Mouse (Mus musculus): ENCODE data around the gene March2. TPM values are rescaled to one million over a fixed set of nuclear protein-coding genes. Genes with fewer than 3 reads are reported as not detected.

March2 gene
- polyA plus RNA-seq (2012; rRNA removed), result 124 and 134 TPM in 2 replicates

DNA sequence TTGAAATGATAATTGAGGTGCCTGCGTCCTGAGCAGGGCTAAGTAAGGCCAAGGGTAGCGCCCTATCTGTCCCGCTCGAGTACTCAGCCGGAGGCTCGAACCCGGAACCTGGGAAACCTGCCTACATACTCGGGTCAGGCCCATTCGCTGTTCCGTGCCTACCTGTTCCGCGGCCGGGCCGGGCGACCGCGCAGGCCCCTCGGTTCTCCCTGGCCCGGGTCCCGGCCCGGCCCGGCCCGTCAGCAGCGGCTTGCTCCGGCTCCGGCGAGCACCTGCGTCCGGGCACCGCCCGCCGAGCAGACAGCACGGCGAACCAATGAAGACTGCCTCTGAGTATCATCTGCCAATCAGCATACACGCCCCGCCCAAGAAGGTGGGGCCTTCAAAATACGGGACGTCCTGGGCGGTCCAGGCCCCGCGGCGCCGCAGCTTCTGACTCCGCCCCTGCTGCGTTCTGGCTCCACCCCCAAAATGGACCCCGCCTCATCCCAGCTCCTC, at the start of gene March2:
Gene March2 (minus strand): TSS at position 287 of the 498 bp plus-strand sequence.

DNA sequence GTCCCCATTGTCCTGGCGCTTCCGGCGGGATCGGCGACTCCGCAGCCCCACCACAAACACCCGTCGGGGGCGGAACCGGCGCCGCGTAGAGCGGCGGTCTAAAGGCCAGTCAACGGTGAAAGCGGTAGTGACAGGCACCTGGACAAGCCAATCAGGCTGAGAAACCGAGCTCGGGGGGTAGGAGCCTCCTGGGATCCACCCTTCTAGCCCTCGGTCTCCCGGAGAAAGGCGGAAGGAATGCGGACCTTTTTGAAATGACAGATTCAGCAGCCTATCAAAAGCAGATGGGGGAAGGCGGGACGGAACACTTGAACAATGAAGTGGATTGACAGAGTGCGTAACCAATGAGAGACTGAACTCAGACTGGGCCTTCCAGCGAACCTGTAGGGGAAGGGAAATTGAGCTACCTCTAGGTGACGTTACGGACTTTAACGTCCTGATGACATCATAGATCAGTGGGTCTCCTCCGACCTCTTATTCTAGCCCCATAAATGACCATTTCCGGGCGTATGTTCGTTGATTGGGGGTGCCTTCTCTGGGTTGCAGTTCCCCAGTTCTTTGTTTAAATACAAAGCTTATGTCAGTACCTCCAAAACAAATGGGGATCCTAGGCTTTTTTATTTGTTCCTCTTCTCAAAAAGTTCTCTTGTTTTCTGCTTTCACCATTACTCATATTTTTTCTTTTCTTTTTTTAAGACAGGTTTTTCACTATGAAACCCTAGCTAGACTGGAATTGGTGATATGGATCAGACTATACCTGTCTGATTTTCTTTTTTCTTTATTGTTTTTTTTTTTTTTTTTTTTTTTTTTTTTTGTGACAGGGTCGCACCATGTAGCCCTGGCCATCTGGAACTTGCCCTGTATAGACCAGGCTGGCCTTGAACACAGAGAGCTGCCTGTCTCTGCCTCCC, 42.0 kb upstream of the March2 start, which contains the start of gene Rab11b:
Gene Rab11b (minus strand): TSS at position 276 of the 911 bp plus-strand sequence.

DNA sequence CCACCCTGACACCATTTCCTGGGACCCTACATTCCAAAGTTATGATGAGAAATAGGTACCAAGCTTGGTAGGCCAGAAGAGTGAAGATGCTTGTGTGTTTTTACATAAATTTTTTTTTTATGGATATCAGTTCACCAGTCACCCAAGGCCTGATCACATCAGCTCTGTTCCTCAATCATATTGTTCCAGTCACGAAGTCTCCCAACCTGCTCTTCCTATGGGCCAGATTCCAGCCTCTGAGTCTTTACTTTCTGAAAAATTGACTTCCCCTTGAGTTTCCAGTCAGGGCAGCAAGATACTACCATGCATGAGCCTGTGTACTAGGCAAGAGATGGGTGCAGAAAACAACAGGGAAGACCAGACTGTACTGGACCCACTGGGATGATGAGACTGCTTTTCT, 31.7 kb downstream of the March2 start, which contains the start of gene Hnrnpm:
Gene Hnrnpm (minus strand): TSS at position 101 of the 400 bp plus-strand sequence.

DNA sequence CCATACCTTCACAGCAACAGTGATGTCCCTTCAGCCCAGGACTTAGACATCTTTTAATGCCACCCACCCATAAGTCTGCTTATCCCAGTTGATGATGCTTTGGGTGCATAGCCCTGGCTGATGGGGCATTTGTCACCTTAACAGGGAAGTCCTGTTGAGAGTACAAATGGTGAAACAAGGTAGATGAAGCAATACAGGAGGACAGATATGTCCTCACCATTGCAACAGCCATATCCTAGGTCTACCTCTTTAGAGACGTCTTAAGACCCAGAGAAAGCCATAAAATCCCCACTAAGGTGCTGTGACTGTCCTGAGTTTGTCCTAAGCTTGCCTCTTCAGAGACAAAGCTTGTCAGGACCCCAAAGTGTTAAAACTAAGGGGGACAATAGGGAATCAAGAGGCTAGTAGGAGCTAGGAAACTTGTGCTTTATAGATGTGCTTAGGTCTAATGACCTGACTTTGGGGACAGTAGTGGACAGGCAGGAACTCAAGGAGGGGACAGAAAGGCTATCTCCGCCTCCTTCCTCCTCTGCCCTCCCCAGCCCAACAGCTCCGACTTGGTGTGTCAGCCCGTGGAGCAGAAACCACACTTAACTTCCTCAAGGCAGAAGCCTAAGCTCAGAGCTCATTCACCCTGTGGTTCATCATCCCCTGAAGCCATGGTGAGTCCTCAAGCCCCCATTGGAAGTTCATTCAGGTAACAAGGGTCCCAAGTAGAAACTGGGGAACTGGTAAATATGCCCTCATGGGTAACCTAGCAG, 80.8 kb downstream of the March2 start, which contains the start of gene Pram1:
Gene Pram1 (plus strand): TSS at position 541 of the 761 bp plus-strand sequence.

Other genes with a start within 250 kb of the March2 start
- 10.9 and 13.4 TPM in 2 replicates for gene Adamts10, start 194.5 kb downstream of the March2 start, polyA plus RNA-seq (2012; rRNA removed)
- gene Myo1f, start 163.0 kb downstream of the March2 start, polyA plus RNA-seq (2012; rRNA removed), result 8.3 and 10.2 TPM in 2 replicates
- gene Zfp414, start 89.6 kb downstream of the March2 start, polyA plus RNA-seq (2012; rRNA removed), result 17.1 and 22.0 TPM in 2 replicates
- 7.5 and 12.1 TPM in 2 replicates for gene Pram1, start 80.6 kb downstream of the March2 start, polyA plus RNA-seq (2012; rRNA removed)
- gene Hnrnpm, start 31.8 kb downstream of the March2 start, polyA plus RNA-seq (2012; rRNA removed), result 86.0 and 104 TPM in 2 replicates
- gene Rab11b, start 41.9 kb upstream of the March2 start, polyA plus RNA-seq (2012; rRNA removed), result 86.1 and 92.3 TPM in 2 replicates
- gene Angptl4, start 63.2 kb upstream of the March2 start, polyA plus RNA-seq (2012; rRNA removed), result 51.8 and 56.4 TPM in 2 replicates
- gene Kank3, start 91.8 kb upstream of the March2 start, polyA plus RNA-seq (2012; rRNA removed), result 15.8 and 17.2 TPM in 2 replicates
- 624 and 816 TPM in 2 replicates for gene Rps28, start 105.9 kb upstream of the March2 start, polyA plus RNA-seq (2012; rRNA removed)
- 189 and 197 TPM in 2 replicates for gene Ndufa7, start 105.9 kb upstream of the March2 start, polyA plus RNA-seq (2012; rRNA removed)
- gene Cd320, start 124.4 kb upstream of the March2 start, polyA plus RNA-seq (2012; rRNA removed), result 8.3 and 9.0 TPM in 2 replicates
- not detected in 2 replicates for gene Gm7029, start 155.2 kb upstream of the March2 start, polyA plus RNA-seq (2012; rRNA removed)
- 19.2 and 21.8 TPM in 2 replicates for gene Kifc1, start 172.0 kb upstream of the March2 start, polyA plus RNA-seq (2012; rRNA removed)
- gene Platr17, start 186.5 kb upstream of the March2 start, polyA plus RNA-seq (2012; rRNA removed), result 0.63 and 0.78 TPM in 2 replicates
- gene Daxx, start 190.7 kb upstream of the March2 start, polyA plus RNA-seq (2012; rRNA removed), result 17.5 and 19.5 TPM in 2 replicates
- 19.7 and 21.7 TPM in 2 replicates for gene Tapbp, start 197.2 kb upstream of the March2 start, polyA plus RNA-seq (2012; rRNA removed)
- gene Zbtb22, start 197.2 kb upstream of the March2 start, polyA plus RNA-seq (2012; rRNA removed), result 11.4 and 11.9 TPM in 2 replicates
- 21.4 and 28.9 TPM in 2 replicates for gene Rgl2, start 210.9 kb upstream of the March2 start, polyA plus RNA-seq (2012; rRNA removed)
- gene Pfdn6, start 221.7 kb upstream of the March2 start, polyA plus RNA-seq (2012; rRNA removed), result 45.7 and 46.0 TPM in 2 replicates
- 11.8 and 12.7 TPM in 2 replicates for gene Wdr46, start 222.0 kb upstream of the March2 start, polyA plus RNA-seq (2012; rRNA removed)
- gene B3galt4, start 232.8 kb upstream of the March2 start, polyA plus RNA-seq (2012; rRNA removed), result 1.4 and 1.9 TPM in 2 replicates
- 15.0 and 17.0 TPM in 2 replicates for gene Vps52, start 237.1 kb upstream of the March2 start, polyA plus RNA-seq (2012; rRNA removed)
- 1,178 and 1,295 TPM in 2 replicates for gene Rps18, start 237.3 kb upstream of the March2 start, polyA plus RNA-seq (2012; rRNA removed)

Data from liver, embryonic 18 days (tissue).